Mouse (Mus musculus) Patski (cell line): Measurements from ENCODE around the gene Ick. TPM values are rescaled to one million over a fixed set of nuclear protein-coding genes. Genes with fewer than 3 reads are reported as not detected.

Experiments
- ATAC-seq: fragments of 100-300 bp; one replicate; pipeline ENCODE4 v1.8.0; 2021
- CTCF ChIA-PET: fragments of 350-600 bp; sonication (Branson Sonifier 250); formaldehyde crosslinking; loops from one replicate; lab custom pipeline; 2022; ENCODE audit warnings: inconsistent platforms; lab: Charles Lee
- POLR2A ChIA-PET: fragments of 350-600 bp; sonication (Branson Sonifier 250); formaldehyde crosslinking; loops from one replicate; lab custom pipeline; 2022; ENCODE audit warnings: antibody characterized with exemption, inconsistent platforms; lab: Charles Lee
- DNase-seq: peaks from one replicate; pipeline ENCODE4 v3.0.0-alpha.2; 2011; ENCODE audit warnings: low read depth, low spot score
- H3K27me3 ChIP-seq: fragments of 371-371 bp; one replicate; pipeline ENCODE4 v1.5.1; 2021
- CTCF ChIP-seq: fragments of 100-300 bp; IDR thresholded peaks from one replicate; pipeline ENCODE4 v1.5.1; 2021
- in situ Hi-C: fragments of 300-500 bp; cut with MboI; formaldehyde crosslinking; loops from 3 replicates; pipeline ENCODE4 v1.11.1; 2018; ENCODE audit warnings: low pct_unique_long_range_greater_than_20kb, mixed read lengths
- polyA plus RNA-seq: library from polyadenylated mRNA; unstranded; gene quantifications from one replicate; pipeline ENCODE4 v1.2.3, GENCODE M21; 2021

Ick gene
- polyA plus RNA-seq, 1 experiment from 2014 or later = 19.0 TPM

DNA sequence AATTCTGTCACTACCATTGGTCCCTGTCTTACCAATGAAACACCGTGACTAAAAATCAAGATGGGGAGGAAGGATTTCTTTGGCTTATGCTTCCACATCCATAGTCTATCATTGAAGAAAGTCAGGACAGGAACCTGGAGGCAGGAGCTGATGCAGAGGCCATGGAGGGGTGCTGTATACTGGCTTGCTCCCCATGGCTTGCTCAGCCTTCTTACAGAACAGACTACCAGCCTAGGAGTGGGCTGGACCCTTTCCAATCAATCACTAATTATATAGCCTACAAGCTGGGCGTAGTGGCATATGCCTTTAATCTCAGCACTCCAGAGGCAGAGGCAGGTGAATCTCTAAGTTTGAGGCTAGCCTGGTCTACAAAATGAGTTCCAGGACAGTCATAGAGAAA, 101.8 kb downstream of the Ick start:
- ChIA-PET POLR2A (no interaction called here), CTCF (no interaction called here)
- DNase-seq (no peak), ATAC-seq (no peak)
- no peaks in the 10 kb centered on the region for H3K27me3 ChIP-seq
- in situ Hi-C loops = loop anchor here (25.0 kb wide), 1 partner anchor 101 kb away; the partner anchor contains the start of gene Omt2a
- TF ChIP-seq CTCF = no peak

- DNase-seq (no peak), ATAC-seq (no peak)
- ChIA-PET CTCF (interaction anchor here (1.2 kb wide), 1 partner anchor 17 kb away, joined by 3 read pairs; no protein-coding TSS in a partner anchor), POLR2A (no interaction called here)
- no peak for TF ChIP-seq CTCF
- no peaks in the 10 kb centered on the region for H3K27me3 ChIP-seq
- in situ Hi-C loops = loop anchor here (25.0 kb wide), 1 partner anchor 101 kb away; the partner anchor contains the start of gene Omt2a
These were observed 102.5 kb downstream of the Ick start for GRCm38 (mm10) chr9:78211521-78211920.

- in situ Hi-C loops = loop anchor here (25.0 kb wide), 1 partner anchor 100 kb away; the partner anchor contains the start of gene Omt2a
- DNase-seq (no peak), ATAC-seq (no peak)
- POLR2A ChIA-PET = no interaction called here
- no peak for TF ChIP-seq CTCF
- H3K27me3 ChIP-seq = no peaks in the 10 kb centered on the region
- CTCF ChIA-PET = interaction anchor here (1.2 kb wide), 1 partner anchor 18 kb away, joined by 3 read pairs; no protein-coding TSS in a partner anchor
These were observed 103.5 kb downstream of the Ick start for GRCm38 (mm10) chr9:78212341-78213049.

DNA sequence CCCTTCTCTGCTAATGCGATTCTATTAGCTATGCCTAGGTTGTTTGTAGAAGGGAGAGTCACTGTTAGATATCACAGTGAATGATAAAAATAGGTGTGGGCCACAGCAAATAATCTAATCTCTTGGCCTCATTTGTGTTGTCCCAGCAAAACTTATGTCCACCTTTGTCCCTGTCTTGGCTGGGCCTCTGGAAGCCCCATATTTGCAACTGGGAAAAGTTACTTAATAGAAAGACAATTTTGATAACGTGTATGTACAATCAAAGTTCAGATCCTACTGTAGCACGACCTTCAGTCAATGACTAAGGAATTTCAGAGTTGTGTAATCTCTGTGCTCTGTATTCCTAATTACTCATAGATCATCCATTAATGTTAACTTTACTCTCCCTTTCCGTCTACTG, 108.1 kb downstream of the Ick start:
- no peak for DNase-seq
- no peaks in the 10 kb centered on the region for H3K27me3 ChIP-seq
- POLR2A ChIA-PET = no interaction called here
- no peak for TF ChIP-seq CTCF
- ATAC-seq = no peak
- CTCF ChIA-PET = interaction anchor here (0.8 kb wide), 1 partner anchor 13 kb away, joined by 3 read pairs; no protein-coding TSS in a partner anchor
- in situ Hi-C loops = loop anchor here (25.0 kb wide), 1 partner anchor 95 kb away; the partner anchor contains the start of gene Omt2a

Other genes with a start within 250 kb of the Ick start
- 65.1 TPM for gene Elovl5, start 191.8 kb upstream of the Ick start, polyA plus RNA-seq
- gene Gcm1, start 57.3 kb upstream of the Ick start, polyA plus RNA-seq = 0.17 TPM
- 52.2 TPM for gene Fbxo9, start 127 bp upstream of the Ick start, polyA plus RNA-seq
- gene Gsta4, start 73.6 kb downstream of the Ick start, polyA plus RNA-seq = 18.1 TPM
- 1.8 TPM for gene Gsta1, start 121.5 kb downstream of the Ick start, polyA plus RNA-seq
- 0.51 TPM for gene Gm3776, start 147.9 kb downstream of the Ick start, polyA plus RNA-seq
- 0.26 TPM for gene Gm10639, start 180.7 kb downstream of the Ick start, polyA plus RNA-seq
- gene Omt2a, start 205.6 kb downstream of the Ick start, polyA plus RNA-seq = not detected
- gene Omt2b, start 218.4 kb downstream of the Ick start, polyA plus RNA-seq = not detected
- gene Gsta2, start 246.6 kb downstream of the Ick start, polyA plus RNA-seq = 2.1 TPM